Mouse (Mus musculus) neural tube, postnatal 0 days (tissue): ENCODE measurements around the gene Vwa7. TPM values are rescaled to one million over a fixed set of nuclear protein-coding genes. Genes with fewer than 3 reads are reported as not detected.

Source experiments
- polyA plus RNA-seq: library from polyadenylated mRNA; unstranded; fragments of >200 nt; fragmentation: Nextera tagmentation; extraction: Ambion mirVana; gene quantifications from 2 replicates; pipeline ENCODE4 v1.2.1, GENCODE M21; 2015

Gene Vwa7
- 0.25 and 0.59 TPM in 2 replicates for polyA plus RNA-seq

DNA sequence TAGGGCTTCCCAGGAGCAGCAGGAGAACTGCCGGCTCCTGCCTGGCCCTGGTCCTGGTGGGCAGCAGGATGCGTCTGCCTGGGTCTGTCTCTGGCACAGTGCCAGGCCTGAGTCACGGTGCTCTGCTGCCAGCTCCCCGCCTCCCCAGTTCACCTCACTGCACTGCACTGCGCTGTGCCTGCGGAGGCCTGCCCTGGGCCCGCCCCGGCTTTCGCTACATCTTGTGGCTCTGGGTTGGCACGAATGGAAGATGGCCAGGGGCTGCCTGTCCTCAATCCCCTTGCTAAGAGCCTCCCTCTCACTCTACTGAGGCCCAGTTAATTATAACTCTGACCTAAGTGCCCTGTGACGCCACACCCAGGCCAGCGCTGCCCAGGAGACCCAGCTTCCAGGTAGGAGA lies at the start of gene Vwa7:
Gene Vwa7 (plus strand): TSS at position 204 of the 400 bp plus-strand sequence.

DNA sequence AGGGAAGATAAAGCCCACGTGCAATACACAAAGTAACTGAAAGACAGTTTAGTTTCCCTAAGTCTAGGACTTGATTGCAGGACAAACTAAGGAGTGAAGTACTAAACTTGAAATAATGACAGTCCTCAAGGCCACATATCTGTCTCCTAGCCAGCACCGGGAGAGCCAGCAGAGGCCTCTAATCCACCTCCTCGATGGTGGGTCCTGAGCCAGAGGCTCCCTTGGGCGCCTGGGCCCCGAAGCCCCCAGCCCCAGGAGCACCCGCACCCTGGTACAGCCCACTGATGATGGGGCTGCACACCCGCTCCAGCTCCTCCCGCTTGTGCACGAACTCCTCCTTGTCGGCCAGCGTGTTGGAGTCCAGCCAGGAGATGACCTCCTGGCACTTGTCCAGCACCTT lies 46.6 kb upstream of the Vwa7 start, which contains the start of gene Gm20481:
Gene Gm20481 (plus strand): TSS at position 91 of the 400 bp plus-strand sequence.

GRCm38 (mm10) chr17:34972069-34972749 lies 44.2 kb upstream of the Vwa7 start, which contains the start of the genes Hspa1a and Hspa1l:
TSS of gene Hspa1a (minus strand) at chr17:34972156.
TSS of gene Hspa1l (plus strand) at chr17:34972703.

DNA sequence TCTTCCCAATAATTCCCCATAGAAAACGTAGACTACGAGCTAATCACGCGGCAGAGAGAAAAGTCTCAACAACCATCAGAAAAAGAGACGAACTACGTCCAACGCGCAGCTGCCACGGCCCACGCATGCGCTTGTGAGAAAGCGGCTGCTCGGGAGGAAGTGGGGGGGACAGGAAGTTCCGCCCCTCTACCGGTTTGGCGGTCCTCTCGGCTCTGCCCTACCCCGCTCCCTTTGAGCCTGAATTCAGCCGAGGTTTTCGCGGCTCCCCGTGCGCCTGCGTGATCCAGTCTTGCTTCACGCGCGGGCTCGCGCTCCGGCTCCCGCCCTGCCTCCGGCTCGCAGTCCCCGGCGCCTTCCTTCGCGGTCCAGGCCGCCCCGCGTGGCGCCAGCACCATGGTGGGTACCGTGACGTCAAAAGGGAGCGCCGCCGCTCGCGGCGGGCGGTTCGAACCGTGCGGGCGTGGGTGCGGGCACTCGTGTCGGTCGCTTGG lies 34.6 kb upstream of the Vwa7 start, which contains the start of gene Lsm2:
Gene Lsm2 (plus strand): TSS at position 173 of the 491 bp plus-strand sequence.

GRCm38 (mm10) chr17:35000717-35001451 lies 15.5 kb upstream of the Vwa7 start, which contains the start of gene Vars:
TSS of gene Vars (plus strand) at chr17:35000987.

GRCm38 (mm10) chr17:35027277-35028068 lies 11.1 kb downstream of the Vwa7 start, which contains the start of gene Sapcd1:
TSS of gene Sapcd1 (minus strand) at chr17:35028016.

GRCm38 (mm10) chr17:35046681-35047455 lies 30.5 kb downstream of the Vwa7 start, which contains the start of gene Msh5:
TSS of gene Msh5 (minus strand) at chr17:35046745.

GRCm38 (mm10) chr17:35049561-35050016 lies 33.2 kb downstream of the Vwa7 start, which contains the start of gene Clic1:
TSS of gene Clic1 (plus strand) at chr17:35049966.

DNA sequence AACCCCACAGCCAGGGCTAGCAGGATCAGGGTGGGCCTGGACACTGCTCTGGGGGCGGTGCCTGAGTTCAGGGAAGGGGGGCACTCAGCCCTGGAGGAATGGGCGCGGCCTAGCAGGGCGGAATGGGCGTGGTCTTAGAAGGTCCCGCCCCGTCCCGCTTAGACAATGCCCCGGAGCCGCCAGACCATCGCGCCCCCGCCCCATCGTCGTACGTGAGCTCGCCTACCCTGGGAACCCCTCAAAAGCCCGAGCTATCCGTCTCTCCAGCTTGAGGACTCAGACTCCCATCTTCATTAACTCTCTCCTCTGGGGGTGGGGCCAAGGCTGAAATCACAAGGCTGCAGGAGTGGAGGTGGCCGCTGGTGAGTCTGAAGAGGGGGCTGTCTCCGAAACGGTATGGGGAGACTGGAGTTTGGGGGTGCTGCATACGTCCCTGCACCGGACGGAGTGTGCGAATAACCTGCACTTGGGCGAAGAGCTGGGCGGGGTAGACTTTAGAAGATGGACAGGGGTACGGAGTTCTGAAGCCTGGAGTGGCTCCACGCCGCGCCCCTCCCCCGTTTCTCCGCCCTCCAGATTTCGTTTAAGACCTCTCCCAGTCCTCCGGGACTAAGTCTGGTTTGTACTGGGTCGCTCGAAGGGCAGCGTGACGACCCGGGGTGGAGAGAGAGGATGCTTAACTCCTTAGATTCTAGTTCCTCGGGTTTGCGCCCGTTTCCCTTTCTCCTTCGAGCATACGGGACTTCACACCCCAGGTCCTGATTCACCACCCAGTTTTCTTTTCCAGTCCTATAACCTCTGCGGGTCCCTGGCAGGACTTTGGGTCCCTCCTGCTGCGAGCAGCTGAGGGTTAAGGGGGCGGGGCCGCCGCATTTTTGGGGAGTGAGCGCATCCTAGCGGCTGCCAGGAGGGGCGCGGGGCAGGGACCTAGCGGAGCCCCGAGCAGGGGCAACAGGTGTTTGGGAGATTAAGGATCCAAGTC lies 42.8 kb downstream of the Vwa7 start, which contains the start of gene Ddah2:
Gene Ddah2 (plus strand): TSS at position 125 of the 982 bp plus-strand sequence.

GRCm38 (mm10) chr17:35064951-35065947 lies 48.9 kb downstream of the Vwa7 start, which contains the start of gene Ly6g6c:
TSS of gene Ly6g6c (plus strand) at chr17:35065388.

DNA sequence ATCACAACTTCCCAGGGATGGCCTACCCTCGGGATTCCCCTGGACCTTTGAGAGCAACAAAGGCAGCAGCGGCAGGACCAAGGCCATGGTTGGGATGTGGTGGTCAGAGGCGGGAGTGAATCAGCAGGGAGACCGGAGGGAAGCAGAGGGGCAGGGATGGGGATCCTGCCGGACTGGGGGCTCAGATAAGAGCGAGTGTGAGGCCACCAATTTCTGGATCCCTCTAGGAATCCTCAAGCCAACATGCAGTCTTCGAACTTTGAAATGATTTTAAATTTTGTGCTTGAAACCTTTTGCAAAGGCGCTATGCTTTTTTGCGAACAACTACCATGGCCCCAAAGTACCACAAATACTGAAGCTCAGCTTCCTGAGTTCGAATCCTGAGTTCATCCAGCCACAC lies 49.7 kb downstream of the Vwa7 start, which contains the start of gene Mpig6b:
Gene Mpig6b (minus strand): TSS at position 101 of the 400 bp plus-strand sequence.

Other genes starting within 250 kb of the Vwa7 start
- gene Cyp21a1, start 212.0 kb upstream of the Vwa7 start, polyA plus RNA-seq: not detected in 2 replicates
- gene Stk19, start 179.6 kb upstream of the Vwa7 start, polyA plus RNA-seq: 39.4 and 46.3 TPM in 2 replicates
- 40.6 and 50.7 TPM in 2 replicates for gene Dxo, start 179.6 kb upstream of the Vwa7 start, polyA plus RNA-seq
- gene Skiv2l, start 166.4 kb upstream of the Vwa7 start, polyA plus RNA-seq: 39.3 and 47.4 TPM in 2 replicates
- 57.6 and 63.6 TPM in 2 replicates for gene Nelfe, start 166.2 kb upstream of the Vwa7 start, polyA plus RNA-seq
- 1.4 and 1.6 TPM in 2 replicates for gene Cfb, start 154.1 kb upstream of the Vwa7 start, polyA plus RNA-seq
- gene Zbtb12, start 137.1 kb upstream of the Vwa7 start, polyA plus RNA-seq: 6.0 and 6.9 TPM in 2 replicates
- gene Gm20547, start 134.5 kb upstream of the Vwa7 start, polyA plus RNA-seq: not detected in 2 replicates
- gene C2, start 118.3 kb upstream of the Vwa7 start, polyA plus RNA-seq: 4.2 and 4.8 TPM in 2 replicates
- 59.7 and 73.8 TPM in 2 replicates for gene Ehmt2, start 118.1 kb upstream of the Vwa7 start, polyA plus RNA-seq
- 0.10 TPM in 1 of 2 replicates, not detected in the other for gene Slc44a4, start 102.1 kb upstream of the Vwa7 start, polyA plus RNA-seq
- 40.7 and 44.0 TPM in 2 replicates for gene Neu1, start 85.3 kb upstream of the Vwa7 start, polyA plus RNA-seq
- 0.79 and 1.4 TPM in 2 replicates for gene Hspa1b, start 57.3 kb upstream of the Vwa7 start, polyA plus RNA-seq
- gene Gm20481, start 46.7 kb upstream of the Vwa7 start, polyA plus RNA-seq: not detected in 2 replicates
- 13.8 and 15.5 TPM in 2 replicates for gene Hspa1a, start 44.4 kb upstream of the Vwa7 start, polyA plus RNA-seq
- 0.58 and 0.76 TPM in 2 replicates for gene Hspa1l, start 43.9 kb upstream of the Vwa7 start, polyA plus RNA-seq
- 88.6 and 94.3 TPM in 2 replicates for gene Lsm2, start 34.7 kb upstream of the Vwa7 start, polyA plus RNA-seq
- 38.5 and 45.0 TPM in 2 replicates for gene Vars, start 15.6 kb upstream of the Vwa7 start, polyA plus RNA-seq
- 3.2 and 4.4 TPM in 2 replicates for gene Sapcd1, start 11.4 kb downstream of the Vwa7 start, polyA plus RNA-seq
- 1.6 and 2.0 TPM in 2 replicates for gene Msh5, start 30.2 kb downstream of the Vwa7 start, polyA plus RNA-seq
- 72.4 and 75.0 TPM in 2 replicates for gene Clic1, start 33.4 kb downstream of the Vwa7 start, polyA plus RNA-seq
- 173 and 187 TPM in 2 replicates for gene Ddah2, start 42.5 kb downstream of the Vwa7 start, polyA plus RNA-seq
- gene Ly6g6c, start 48.8 kb downstream of the Vwa7 start, polyA plus RNA-seq: not detected in 2 replicates
- 0.19 and 0.22 TPM in 2 replicates for gene Mpig6b, start 49.6 kb downstream of the Vwa7 start, polyA plus RNA-seq
- 0.52 and 1.2 TPM in 2 replicates for gene Ly6g6e, start 60.3 kb downstream of the Vwa7 start, polyA plus RNA-seq
- gene Ly6g6d, start 61.5 kb downstream of the Vwa7 start, polyA plus RNA-seq: 0.81 and 1.9 TPM in 2 replicates
- 0.31 TPM in 1 of 2 replicates, not detected in the other for gene Ly6g6f, start 69.0 kb downstream of the Vwa7 start, polyA plus RNA-seq
- gene Abhd16a, start 72.7 kb downstream of the Vwa7 start, polyA plus RNA-seq: 114 and 120 TPM in 2 replicates
- gene Ly6g5c, start 91.7 kb downstream of the Vwa7 start, polyA plus RNA-seq: not detected in 2 replicates
- gene Ly6g5b, start 98.8 kb downstream of the Vwa7 start, polyA plus RNA-seq: 0.48 and 0.59 TPM in 2 replicates
- gene Gpank1, start 104.9 kb downstream of the Vwa7 start, polyA plus RNA-seq: 15.3 and 17.2 TPM in 2 replicates
- 377 and 395 TPM in 2 replicates for gene Csnk2b, start 105.5 kb downstream of the Vwa7 start, polyA plus RNA-seq
- gene D17H6S53E, start 109.8 kb downstream of the Vwa7 start, polyA plus RNA-seq: 9.6 and 11.8 TPM in 2 replicates
- 0.21 TPM in 1 of 2 replicates, not detected in the other for gene Apom, start 115.5 kb downstream of the Vwa7 start, polyA plus RNA-seq
- gene Bag6, start 118.6 kb downstream of the Vwa7 start, polyA plus RNA-seq: 51.1 and 58.5 TPM in 2 replicates
- gene Prrc2a, start 148.3 kb downstream of the Vwa7 start, polyA plus RNA-seq: 109 and 138 TPM in 2 replicates
- 15.4 and 15.5 TPM in 2 replicates for gene Aif1, start 159.5 kb downstream of the Vwa7 start, polyA plus RNA-seq
- 10.1 and 10.9 TPM in 2 replicates for gene Lst1, start 171.9 kb downstream of the Vwa7 start, polyA plus RNA-seq
- 1.4 and 1.6 TPM in 2 replicates for gene Ltb, start 177.9 kb downstream of the Vwa7 start, polyA plus RNA-seq
- gene Tnf, start 185.4 kb downstream of the Vwa7 start, polyA plus RNA-seq: 0.12 TPM in 1 of 2 replicates, not detected in the other
- gene Lta, start 188.8 kb downstream of the Vwa7 start, polyA plus RNA-seq: 0.71 and 1.0 TPM in 2 replicates
- gene Gm16181, start 204.3 kb downstream of the Vwa7 start, polyA plus RNA-seq: 0.46 and 0.48 TPM in 2 replicates
- 210 and 227 TPM in 2 replicates for gene Atp6v1g2, start 217.1 kb downstream of the Vwa7 start, polyA plus RNA-seq
- 12.5 and 13.2 TPM in 2 replicates for gene Nfkbil1, start 219.2 kb downstream of the Vwa7 start, polyA plus RNA-seq
- 251 and 271 TPM in 2 replicates for gene Ddx39b, start 225.2 kb downstream of the Vwa7 start, polyA plus RNA-seq
- gene H2-D1, start 246.2 kb downstream of the Vwa7 start, polyA plus RNA-seq: 158 and 172 TPM in 2 replicates